Mouse (Mus musculus) embryo, embryonic 11 days (tissue): ENCODE measurements around the gene Ulk4.

Source experiments
- DNase-seq: peaks from one replicate; pipeline ENCODE4 v3.0.0-alpha.2; 2015

The Ulk4 gene

GRCm38 (mm10) chr9:121299223-121299755, 22.3 kb upstream of the Ulk4 start:
- DNase-seq = no peak

- no peak for DNase-seq
Observed at GRCm38 (mm10) chr9:121298411-121299091, 21.6 kb upstream of the Ulk4 start.

GRCm38 (mm10) chr9:121298065-121298398, 21.0 kb upstream of the Ulk4 start:
- DNase-seq = no peak

GRCm38 (mm10) chr9:121297171-121298064, 20.4 kb upstream of the Ulk4 start, which contains the start of gene Trak1:
Gene Trak1 (plus strand): TSS chr9:121297502.
- DNase-seq = peak; percentile 83

- no peak for DNase-seq
Observed at GRCm38 (mm10) chr9:121295221-121295620, 18.2 kb upstream of the Ulk4 start.

GRCm38 (mm10) chr9:121293187-121293586, 16.2 kb upstream of the Ulk4 start:
- no peak for DNase-seq

- DNase-seq = no peak
Observed at GRCm38 (mm10) chr9:121291275-121291674, 14.3 kb upstream of the Ulk4 start.

GRCm38 (mm10) chr9:121286325-121286901, 9.4 kb upstream of the Ulk4 start:
- no peak for DNase-seq

- DNase-seq = peak; percentile 82
Observed at GRCm38 (mm10) chr9:121285341-121286324, 8.6 kb upstream of the Ulk4 start.

- DNase-seq = no peak
Observed at GRCm38 (mm10) chr9:121284422-121284821, 7.4 kb upstream of the Ulk4 start.

GRCm38 (mm10) chr9:121283620-121284185, 6.7 kb upstream of the Ulk4 start:
- DNase-seq = no peak

- DNase-seq = no peak
Observed at GRCm38 (mm10) chr9:121281891-121282290, 4.9 kb upstream of the Ulk4 start.

GRCm38 (mm10) chr9:121279216-121279615, 2.2 kb upstream of the Ulk4 start:
- no peak for DNase-seq

GRCm38 (mm10) chr9:121276745-121277117, 266 bp downstream of the Ulk4 start:
- no peak for DNase-seq

- DNase-seq = no peak
Observed at GRCm38 (mm10) chr9:121271561-121271960, 5.4 kb downstream of the Ulk4 start.

- DNase-seq = no peak
Observed at GRCm38 (mm10) chr9:121271149-121271548, 5.8 kb downstream of the Ulk4 start.

- DNase-seq = no peak
Observed at GRCm38 (mm10) chr9:121265307-121265706, 11.7 kb downstream of the Ulk4 start.

GRCm38 (mm10) chr9:121257106-121257505, 19.9 kb downstream of the Ulk4 start:
- DNase-seq = no peak

GRCm38 (mm10) chr9:121254761-121255160, 22.2 kb downstream of the Ulk4 start:
- DNase-seq = no peak

GRCm38 (mm10) chr9:121253983-121254382, 23.0 kb downstream of the Ulk4 start:
- DNase-seq = no peak

GRCm38 (mm10) chr9:121250854-121251253, 26.1 kb downstream of the Ulk4 start:
- DNase-seq = no peak

- no peak for DNase-seq
Observed at GRCm38 (mm10) chr9:121249805-121250204, 27.2 kb downstream of the Ulk4 start.
